Mouse (Mus musculus): ENCODE results near the gene Abhd17a.

- TF ChIP-seq RAD21 (IDR thresholded peaks at IDR 0.05; ENCODE audit: low read depth, low read length) (no peak), CHD1 (IDR thresholded peaks at IDR 0.05; ENCODE audit: low read depth, low read length) (no peak), TBP (conservative IDR thresholded peaks at IDR 0.05; ENCODE audit: low read depth, low read length) (no peak), GABPA (IDR thresholded peaks at IDR 0.05; ENCODE audit: insufficient replicate concordance, low read depth, low read length) (no peak), ZNF384 (IDR thresholded peaks at IDR 0.05; ENCODE audit: low read depth, low read length) (no peak), CTCF (conservative IDR thresholded peaks at IDR 0.05 in 1 of 2, IDR thresholded peaks at IDR 0.05 in 1 of 2; ENCODE audit: low read depth in 2 of 2, low read length in 2 of 2) (no peak), MEF2A (IDR thresholded peaks at IDR 0.05; ENCODE audit: borderline replicate concordance, low read depth, low read length) (no peak), POLR2A (IDR thresholded peaks at IDR 0.05; ENCODE audit: low read depth, low read length) (no peak), IRF4 (IDR thresholded peaks at IDR 0.05; ENCODE audit: low read depth, low read length) (no peak), ZKSCAN1 (IDR thresholded peaks at IDR 0.05; ENCODE audit: borderline replicate concordance, low read depth, low read length) (no peak), ZC3H11A (IDR thresholded peaks at IDR 0.05; ENCODE audit: low read depth, low read length) (no peak), HCFC1 (IDR thresholded peaks at IDR 0.05; ENCODE audit: low read depth, low read length) (no peak), USF2 (conservative IDR thresholded peaks at IDR 0.05; ENCODE audit: low read depth, low read length) (no peak)
Observed at GRCm38 (mm10) chr10:80620365-80620764, 30.2 kb upstream of the Abhd17a start.

Data from CH12.LX (cell line).